Mouse (Mus musculus) CH12.LX (cell line): Measurements from ENCODE around the gene Olfr429. TPM values are rescaled to one million over a fixed set of nuclear protein-coding genes. Genes with fewer than 3 reads are reported as not detected.

Experiments
- DNase-seq: peaks from one replicate; pipeline ENCODE4 v3.0.0-alpha.2; 2013; ENCODE audit errors: extremely low read depth
- H3K27ac ChIP-seq: 2 replicates; pipeline ENCODE4 v1.5.1; 2012; ENCODE audit warnings: low read depth, mild to moderate bottlenecking, control low read depth, moderate library complexity; ENCODE audit not compliant: insufficient read depth
- H3K27me3 ChIP-seq: replicated peaks from 2 replicates; pipeline ENCODE3; 2012; ENCODE audit warnings: inconsistent platforms
- H3K36me3 ChIP-seq, 2 experiments: replicated peaks in 1 of 2; 2 replicates each; pipeline versions ENCODE3 to v1.6.1; 2012; ENCODE audit warnings: inconsistent platforms in 1 of 2, low read length in 1 of 2, mild to moderate bottlenecking in 1 of 2, mixed read lengths in 1 of 2, moderate library complexity in 1 of 2; ENCODE audit not compliant: control insufficient read depth in 1 of 2, insufficient read depth in 1 of 2
- H3K4me1 ChIP-seq, 2 experiments: 2 replicates each; pipeline ENCODE4 v1.6.1; 2012; ENCODE audit warnings: inconsistent platforms in 1 of 2, moderate library complexity in 1 of 2; ENCODE audit not compliant: insufficient read depth in 2 of 2, control insufficient read depth in 1 of 2
- H3K4me2 ChIP-seq: 2 replicates; pipeline ENCODE4 v1.6.1; 2012; ENCODE audit warnings: low read depth, mild to moderate bottlenecking, control low read depth; ENCODE audit not compliant: poor library complexity, insufficient read depth, severe bottlenecking
- H3K4me3 ChIP-seq, 3 experiments: fragments of 150-350 bp in 1 of 3; sonication (generic) in 1 of 3; replicated peaks in 1 of 3; 2 replicates each; pipeline versions ENCODE3 to v1.5.1; 2011 to 2012; ENCODE audit warnings: low read depth in 2 of 3, low read length in 2 of 3, mild to moderate bottlenecking in 2 of 3, moderate library complexity in 2 of 3, control low read depth in 1 of 3, improper control_type of control experiment in 1 of 3, inconsistent platforms in 1 of 3, mixed read lengths in 1 of 3; ENCODE audit not compliant: poor library complexity in 1 of 3
- H3K79me2 ChIP-seq: replicated peaks from 2 replicates; pipeline ENCODE4 v1.6.1; 2012; ENCODE audit warnings: mild to moderate bottlenecking, moderate library complexity; ENCODE audit not compliant: control insufficient read depth, poor library complexity, insufficient read depth, severe bottlenecking; ENCODE audit errors: extremely low read depth
- H3K9ac ChIP-seq: 2 replicates; pipeline ENCODE4 v1.6.1; 2012; ENCODE audit warnings: low read depth, mild to moderate bottlenecking, control low read depth, moderate library complexity; ENCODE audit not compliant: insufficient read depth
- H3K9me3 ChIP-seq: replicated peaks from 2 replicates; pipeline ENCODE3; 2012; ENCODE audit warnings: low read length, inconsistent platforms, mixed read lengths
- CHD1 ChIP-seq: IDR thresholded peaks from 2 replicates; pipeline ENCODE4 v1.6.1; 2012; ENCODE audit warnings: low read depth, low read length, improper control_type of control experiment, inconsistent platforms
- CHD2 ChIP-seq: IDR thresholded peaks from 2 replicates; pipeline ENCODE4 v1.6.1; 2011; ENCODE audit warnings: low read length, improper control_type of control experiment
- CTCF ChIP-seq, 2 experiments: IDR thresholded peaks in 1 of 2; conservative IDR thresholded peaks in 1 of 2; 2 replicates each; pipeline ENCODE4 v1.5.1; 2011 to 2012; ENCODE audit warnings: low read depth in 2 of 2, low read length in 2 of 2, improper control_type of control experiment in 1 of 2, inconsistent platforms in 1 of 2, mild to moderate bottlenecking in 1 of 2, moderate library complexity in 1 of 2
- E2F4 ChIP-seq: IDR thresholded peaks from 2 replicates; pipeline ENCODE4 v1.6.1; 2011; ENCODE audit warnings: low read depth, low read length, improper control_type of control experiment; ENCODE audit not compliant: insufficient replicate concordance
- GABPA ChIP-seq: IDR thresholded peaks from 2 replicates; pipeline ENCODE4 v1.6.1; 2012; ENCODE audit warnings: low read depth, low read length, improper control_type of control experiment, inconsistent platforms; ENCODE audit not compliant: insufficient replicate concordance
- HCFC1 ChIP-seq: IDR thresholded peaks from 2 replicates; pipeline ENCODE4 v1.6.1; 2012; ENCODE audit warnings: low read depth, mild to moderate bottlenecking, inconsistent platforms, low read length, improper control_type of control experiment
- JUND ChIP-seq: conservative IDR thresholded peaks from 2 replicates; pipeline ENCODE4 v1.6.1; 2011; ENCODE audit warnings: low read depth, low read length, improper control_type of control experiment
- MAFK ChIP-seq: IDR thresholded peaks from 2 replicates; pipeline ENCODE4 v1.6.1; 2011; ENCODE audit warnings: low read length, improper control_type of control experiment; ENCODE audit not compliant: insufficient replicate concordance
- MAZ ChIP-seq: IDR thresholded peaks from 2 replicates; pipeline ENCODE4 v1.6.1; 2012; ENCODE audit warnings: low read depth, mild to moderate bottlenecking, inconsistent platforms, low read length, improper control_type of control experiment, moderate library complexity
- MEF2A ChIP-seq: IDR thresholded peaks from 2 replicates; pipeline ENCODE4 v1.6.1; 2014; ENCODE audit warnings: low read depth, mild to moderate bottlenecking, inconsistent platforms, low read length, improper control_type of control experiment, borderline replicate concordance
- MXI1 ChIP-seq: IDR thresholded peaks from 2 replicates; pipeline ENCODE4 v1.6.1; 2011; ENCODE audit warnings: mild to moderate bottlenecking, low read depth, low read length, improper control_type of control experiment
- MYC ChIP-seq: IDR thresholded peaks from 2 replicates; pipeline ENCODE4 v1.6.1; 2011; ENCODE audit warnings: low read depth, mild to moderate bottlenecking, improper control_type of control experiment, low read length
- PAX5 ChIP-seq: IDR thresholded peaks from 2 replicates; pipeline ENCODE4 v1.6.1; 2012; ENCODE audit warnings: low read length, inconsistent platforms, mixed read lengths
- RAD21 ChIP-seq: IDR thresholded peaks from 2 replicates; pipeline ENCODE4 v1.6.1; 2011; ENCODE audit warnings: low read depth, mild to moderate bottlenecking, low read length, improper control_type of control experiment, moderate library complexity
- RCOR1 ChIP-seq: conservative IDR thresholded peaks from 2 replicates; pipeline ENCODE4 v1.6.1; 2012; ENCODE audit warnings: low read depth, mild to moderate bottlenecking, inconsistent platforms, low read length, improper control_type of control experiment
- SIN3A ChIP-seq: IDR thresholded peaks from 2 replicates; pipeline ENCODE4 v1.6.1; 2012; ENCODE audit warnings: low read length, improper control_type of control experiment, inconsistent platforms
- SMC3 ChIP-seq: IDR thresholded peaks from 2 replicates; pipeline ENCODE4 v1.6.1; 2011; ENCODE audit warnings: low read depth, low read length, improper control_type of control experiment
- UBTF ChIP-seq: IDR thresholded peaks from 2 replicates; pipeline ENCODE4 v1.6.1; 2012; ENCODE audit warnings: low read depth, mild to moderate bottlenecking, inconsistent platforms, low read length, improper control_type of control experiment, moderate library complexity
- USF1 ChIP-seq: IDR thresholded peaks from 2 replicates; pipeline ENCODE4 v1.6.1; 2014; ENCODE audit warnings: low read depth, mild to moderate bottlenecking, inconsistent platforms, low read length, improper control_type of control experiment
- ZC3H11A ChIP-seq: IDR thresholded peaks from 2 replicates; pipeline ENCODE4 v1.6.1; 2012; ENCODE audit warnings: low read depth, mild to moderate bottlenecking, inconsistent platforms, low read length, improper control_type of control experiment
- ZKSCAN1 ChIP-seq: IDR thresholded peaks from 2 replicates; pipeline ENCODE4 v1.6.1; 2012; ENCODE audit warnings: low read depth, inconsistent platforms, low read length, improper control_type of control experiment, borderline replicate concordance
- ZMIZ1 ChIP-seq: IDR thresholded peaks from 2 replicates; pipeline ENCODE4 v1.6.1; 2012; ENCODE audit warnings: low read depth, mild to moderate bottlenecking, inconsistent platforms, low read length, improper control_type of control experiment
- dilution Hi-C: fragments of 300-500 bp; cut with MboI; formaldehyde crosslinking; loops from 2 replicates; pipeline ENCODE4 v1.14.3; 2020; ENCODE audit warnings: low sequenced_read_pairs; ENCODE audit not compliant: extremely low pct_unique_long_range_greater_than_20kb, extremely low pct_ligation_motif_present
- in situ Hi-C: fragments of 300-500 bp; cut with MboI; formaldehyde crosslinking; loops from 3 replicates; pipeline ENCODE4 v1.14.3; 2019; ENCODE audit warnings: low sequenced_read_pairs, low pct_ligation_motif_present, low pct_unique_long_range_greater_than_20kb, mixed read lengths
- polyA plus RNA-seq: library from polyadenylated mRNA; unstranded; fragments of >175 nt; gene quantifications from 2 replicates; pipeline ENCODE4 v1.2.1, GENCODE M21; 2012; ENCODE audit warnings: low read depth; ENCODE audit not compliant: insufficient read length
- total RNA-seq, 2 experiments: library from RNA; depleted of rRNA; stranded (reverse); fragments of 300-350 nt in 1 of 2; fragments of >200 nt in 1 of 2; gene quantifications; 2 replicates each; pipeline ENCODE4 v1.2.3; 2012 to 2014

Olfr429 gene
- total and polyA plus RNA-seq, 3 experiments: not detected

DNA sequence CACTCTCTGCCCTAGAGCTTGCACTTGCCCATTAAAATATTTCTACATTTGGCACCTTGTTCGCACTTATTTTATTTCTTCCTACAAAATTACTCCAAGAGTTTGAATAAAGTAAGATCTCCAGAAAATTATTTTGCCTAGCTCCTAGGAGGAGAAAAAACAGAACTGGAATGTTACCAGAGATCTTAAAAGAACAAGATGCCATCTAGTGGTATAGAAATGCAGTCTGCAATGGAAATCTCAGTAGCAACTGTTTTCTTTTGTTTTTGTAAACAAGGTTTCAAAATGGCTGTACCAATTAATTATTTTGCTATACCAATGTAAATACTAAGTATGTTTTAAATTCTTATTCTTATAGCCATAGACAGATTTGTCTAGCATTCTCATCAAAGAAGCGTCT lies 19.6 kb downstream of the Olfr429 start:
- DNase-seq: peak; percentile 9
- Histone ChIP-seq H3K9ac (no peak overlapping the region), H3K4me2 (no peak overlapping the region), H3K4me1 (no peaks in the 10 kb centered on the region), H3K79me2 (no peaks in the 10 kb centered on the region), H3K4me3 (no peak overlapping the region), H3K36me3 (no peaks in the 10 kb centered on the region), H3K27me3 (no peaks in the 10 kb centered on the region), H3K27ac (no peak overlapping the region), H3K9me3 (no peaks in the 10 kb centered on the region)
- TF ChIP-seq E2F4: 0 out of 2 replicates have a peak, but pooled peaks have one; percentile 24
- TF ChIP-seq ZC3H11A: peak; percentile 67
- TF ChIP-seq CTCF (conservative IDR thresholded peaks at IDR 0.05 in 1 of 2, IDR thresholded peaks at IDR 0.05 in 1 of 2; ENCODE audit: low read depth in 2 of 2, low read length in 2 of 2): peak in 1 of 2 experiments; percentile 71; a peak in 2 of 4 replicates
- TF ChIP-seq RAD21: peak; percentile 83
- TF ChIP-seq HCFC1: no peak
- no peak for TF ChIP-seq ZKSCAN1
- no peak for TF ChIP-seq PAX5
- peak; percentile 88 for TF ChIP-seq SMC3
- TF ChIP-seq RCOR1: no peak
- dilution Hi-C loops (no loop called here), in situ Hi-C loops (no loop called here)

DNA sequence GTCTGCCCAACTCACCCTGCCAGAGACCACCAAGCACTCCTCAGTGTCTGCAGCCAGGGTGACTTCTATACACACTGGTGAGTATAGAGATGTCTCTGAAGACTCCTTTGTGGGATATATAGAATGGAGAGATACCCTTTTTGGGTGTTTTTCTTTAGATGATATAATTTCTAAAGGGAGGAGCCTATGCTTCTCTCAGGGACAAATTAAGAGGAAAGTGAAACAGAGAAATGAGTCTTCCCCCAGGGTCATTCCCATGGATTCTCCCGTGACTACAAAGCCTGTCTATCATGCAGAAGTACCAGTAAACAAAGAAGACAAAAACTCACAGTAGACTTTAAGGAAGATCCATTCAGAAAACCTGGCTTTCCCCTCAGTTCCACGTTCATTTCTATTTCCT lies 36.9 kb downstream of the Olfr429 start, which contains the start of gene Olfr231:
Gene Olfr231, minus strand, starts transcription at position 101 of the 400 bp plus-strand sequence.
- no peak for DNase-seq
- no peaks in the 10 kb centered on the region for H3K36me3 ChIP-seq
- TF ChIP-seq MXI1 (no peak), MYC (no peak), ZMIZ1 (no peak), E2F4 (no peak), MAFK (no peak), CHD2 (no peak), JUND (no peak), CHD1 (no peak), UBTF (no peak), MAZ (no peak), GABPA (no peak), RCOR1 (no peak), USF1 (no peak), MEF2A (no peak), SIN3A (no peak)
- TF ChIP-seq, all 38 proteins: peak for 0
- no peaks in the 10 kb centered on the region for H3K9me3 ChIP-seq
- H3K27ac ChIP-seq: no peak within 1 kb of the TSS
- H3K4me2 ChIP-seq: no peak within 1 kb of the TSS
- H3K27me3 ChIP-seq: no peaks in the 10 kb centered on the region
- in situ Hi-C loops: no loop called here
- no peak within 1 kb of the TSS for H3K9ac ChIP-seq
- no peak within 1 kb of the TSS for H3K4me3 ChIP-seq
- dilution Hi-C loops: no loop called here
- H3K4me1 ChIP-seq: peaks cover 0 to 12% of the 10 kb centered on the region in 2 experiments; a peak in 3 of 4 replicates
- H3K79me2 ChIP-seq: no peaks in the 10 kb centered on the region
